Mouse (Mus musculus) cerebellum, adult 9-11 months (tissue): ENCODE measurements around the gene Ppp6r2.

Source experiments
- DNase-seq: peaks from one replicate; pipeline ENCODE4 v3.0.0; 2022

Ppp6r2 gene

DNA sequence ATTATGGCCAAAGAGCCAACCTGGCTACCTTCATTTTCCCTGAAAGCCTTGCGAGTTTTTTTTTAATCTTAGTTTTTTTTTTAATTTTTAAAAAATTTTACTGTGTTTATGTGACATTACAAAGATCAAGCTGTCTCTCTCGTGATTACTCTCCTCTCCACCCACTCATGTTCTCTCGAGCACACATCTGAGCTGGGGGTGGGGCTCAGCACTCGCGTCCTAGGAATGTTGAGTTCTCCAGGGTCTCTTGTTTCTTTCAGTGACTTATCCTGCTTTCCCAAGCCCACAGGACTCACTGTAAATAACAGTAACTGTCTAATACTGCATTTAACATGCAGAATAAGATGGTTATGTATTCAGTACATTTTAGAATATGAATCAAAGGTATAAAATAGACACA is 53.1 kb downstream of the Ppp6r2 start:
- no peak for DNase-seq

GRCm38 (mm10) chr15:89275497-89275896 is 64.1 kb downstream of the Ppp6r2 start:
- no peak for DNase-seq

- DNase-seq, result no peak
Measured at GRCm38 (mm10) chr15:89277366-89277765, 66.0 kb downstream of the Ppp6r2 start.

- DNase-seq, result no peak
Measured at GRCm38 (mm10) chr15:89282546-89282945, 71.2 kb downstream of the Ppp6r2 start.

- DNase-seq, result no peak
Measured at GRCm38 (mm10) chr15:89284094-89284493, 72.7 kb downstream of the Ppp6r2 start.

DNA sequence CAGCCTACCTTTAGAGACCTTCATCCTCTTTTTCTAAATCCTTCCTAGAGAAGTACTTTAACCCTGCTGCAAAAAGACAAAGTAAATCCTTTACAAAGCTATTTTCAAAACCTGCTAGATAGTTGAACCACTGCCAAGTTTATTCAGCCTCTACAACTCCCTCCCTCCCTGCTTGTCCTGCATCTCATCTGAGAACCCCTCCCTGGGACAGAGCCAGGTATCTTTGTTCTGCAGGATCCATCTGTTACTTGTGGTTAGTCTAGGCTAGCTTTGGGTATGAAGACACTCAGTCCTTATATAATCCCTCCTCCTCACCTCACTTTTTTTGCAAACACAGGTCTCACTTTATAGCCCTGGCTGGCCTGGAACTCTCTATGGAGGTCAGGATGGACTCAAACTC is 73.7 kb downstream of the Ppp6r2 start:
- DNase-seq, result peak; percentile 67

DNA sequence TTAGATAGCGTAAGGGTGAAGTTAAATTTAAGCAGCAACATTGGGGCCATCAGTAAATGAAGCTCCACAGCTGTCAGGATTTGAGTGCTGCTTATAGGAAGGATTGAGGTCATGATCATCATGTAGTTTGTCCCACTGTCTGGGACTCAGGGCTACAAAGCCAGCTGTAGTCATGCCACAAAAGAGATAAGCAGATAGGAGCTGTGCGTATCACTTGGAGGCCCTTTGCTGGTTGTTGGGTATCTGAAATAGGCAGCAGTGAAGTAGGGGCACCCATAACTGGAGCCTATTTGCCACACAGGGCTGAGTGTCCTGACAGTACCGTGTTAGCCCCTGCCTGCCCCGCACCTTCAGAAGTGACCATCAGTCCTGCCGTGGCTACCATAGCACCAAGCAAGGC is 74.1 kb downstream of the Ppp6r2 start:
- no peak for DNase-seq

- DNase-seq, result peak; percentile 70
Measured at GRCm38 (mm10) chr15:89286114-89286513, 74.8 kb downstream of the Ppp6r2 start.

GRCm38 (mm10) chr15:89286582-89286981 is 75.2 kb downstream of the Ppp6r2 start:
- DNase-seq, result no peak

DNA sequence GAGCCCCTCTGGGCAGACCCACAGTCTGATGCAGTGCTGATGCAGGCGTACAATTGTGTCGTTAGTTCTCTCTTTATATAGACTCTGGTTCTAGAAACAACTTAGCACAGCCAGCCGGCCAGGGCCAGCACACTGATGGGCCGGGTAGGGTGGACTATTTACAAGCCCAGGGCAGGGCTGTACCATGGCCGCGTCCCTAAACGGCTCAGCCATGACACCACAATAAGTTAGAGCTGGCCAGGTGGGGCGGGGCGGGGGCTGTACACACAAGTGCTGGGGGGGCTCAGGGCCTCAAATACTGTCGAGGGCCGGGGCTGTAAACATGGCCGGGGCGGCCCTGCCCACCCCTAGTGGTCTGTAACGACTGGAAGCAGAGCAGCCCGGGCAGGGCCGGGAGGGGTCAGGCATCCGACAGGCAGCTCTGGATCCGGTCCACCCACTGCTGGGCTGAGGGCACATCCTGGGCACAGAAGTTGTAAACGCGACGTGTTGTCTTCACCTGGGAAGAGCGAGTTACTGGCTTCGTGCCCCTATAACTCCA is 76.9 kb downstream of the Ppp6r2 start:
- DNase-seq, result no peak

GRCm38 (mm10) chr15:89289455-89289854 is 78.1 kb downstream of the Ppp6r2 start:
- DNase-seq, result no peak

- DNase-seq, result no peak
Measured at GRCm38 (mm10) chr15:89291521-89291920, 80.2 kb downstream of the Ppp6r2 start.

- DNase-seq, result no peak
Measured at GRCm38 (mm10) chr15:89292795-89293194, 81.4 kb downstream of the Ppp6r2 start.

GRCm38 (mm10) chr15:89293778-89294177 is 82.4 kb downstream of the Ppp6r2 start:
- DNase-seq, result no peak

GRCm38 (mm10) chr15:89295580-89296165 is 84.3 kb downstream of the Ppp6r2 start:
- DNase-seq, result no peak

DNA sequence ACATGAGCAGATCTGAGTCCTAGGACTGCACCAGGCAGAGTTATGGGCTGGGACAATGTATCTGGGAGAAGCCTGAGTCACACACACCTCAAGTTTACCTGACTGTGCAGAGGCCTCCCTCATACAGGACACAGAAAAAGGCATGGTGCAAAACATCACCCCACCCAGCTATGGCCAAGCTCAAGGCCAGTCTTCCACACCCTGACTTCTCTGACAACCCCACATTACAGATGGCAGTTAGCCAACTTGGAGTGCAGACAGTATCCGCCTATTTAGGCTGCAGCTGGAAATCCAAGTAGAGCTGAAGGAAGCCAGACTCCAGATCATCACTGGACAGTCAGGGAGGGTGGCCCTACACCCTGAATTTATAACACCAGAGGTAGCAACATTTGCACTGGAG is 85.1 kb downstream of the Ppp6r2 start:
- DNase-seq, result no peak

GRCm38 (mm10) chr15:89297695-89298094 is 86.3 kb downstream of the Ppp6r2 start:
- no peak for DNase-seq

GRCm38 (mm10) chr15:89300180-89300579 is 88.8 kb downstream of the Ppp6r2 start:
- DNase-seq, result no peak

DNA sequence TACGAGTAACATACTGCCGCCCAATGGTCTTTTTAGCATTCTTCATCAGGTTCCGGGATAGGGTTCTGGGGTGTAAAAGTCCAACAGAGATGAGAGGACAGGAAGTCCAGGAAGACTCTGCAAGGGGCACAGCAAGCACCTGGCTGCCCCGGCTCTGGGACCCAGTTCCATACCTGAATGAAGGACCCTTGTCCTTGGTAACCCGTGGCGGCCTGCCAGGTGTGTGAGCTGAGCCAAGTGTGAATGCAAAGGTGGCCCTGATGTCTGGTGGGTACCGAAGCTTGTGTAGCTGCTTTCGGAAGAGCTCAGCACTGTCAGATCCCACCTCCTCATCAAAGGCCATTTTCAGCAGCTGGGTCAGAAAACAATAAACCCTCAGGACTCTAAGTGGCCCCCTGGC is 89.2 kb downstream of the Ppp6r2 start:
- no peak for DNase-seq

DNA sequence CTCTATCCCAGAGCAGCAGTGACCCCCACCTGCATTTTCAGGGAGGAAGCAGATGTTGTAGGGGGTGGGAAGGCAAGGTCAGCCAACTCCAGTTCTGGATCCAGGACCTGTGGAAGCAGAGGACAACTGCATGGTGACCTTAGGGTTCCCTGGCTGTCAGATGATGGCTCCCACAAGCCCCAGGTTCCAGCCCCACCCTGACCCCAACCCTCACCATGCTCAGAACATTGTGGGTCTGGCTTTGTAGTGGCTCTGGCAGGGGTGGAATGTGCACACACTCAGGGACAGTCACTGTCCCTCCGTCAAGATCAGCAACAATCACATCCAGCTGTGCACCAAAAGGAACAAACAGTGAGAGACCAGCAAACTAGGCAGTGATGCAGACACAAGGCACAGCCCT is 94.6 kb downstream of the Ppp6r2 start:
- DNase-seq, result peak; percentile 13

- no peak for DNase-seq
Measured at GRCm38 (mm10) chr15:89307461-89307860, 96.1 kb downstream of the Ppp6r2 start.

- DNase-seq, result peak; percentile 71
Measured at GRCm38 (mm10) chr15:89308406-89309139, 97.2 kb downstream of the Ppp6r2 start.

DNA sequence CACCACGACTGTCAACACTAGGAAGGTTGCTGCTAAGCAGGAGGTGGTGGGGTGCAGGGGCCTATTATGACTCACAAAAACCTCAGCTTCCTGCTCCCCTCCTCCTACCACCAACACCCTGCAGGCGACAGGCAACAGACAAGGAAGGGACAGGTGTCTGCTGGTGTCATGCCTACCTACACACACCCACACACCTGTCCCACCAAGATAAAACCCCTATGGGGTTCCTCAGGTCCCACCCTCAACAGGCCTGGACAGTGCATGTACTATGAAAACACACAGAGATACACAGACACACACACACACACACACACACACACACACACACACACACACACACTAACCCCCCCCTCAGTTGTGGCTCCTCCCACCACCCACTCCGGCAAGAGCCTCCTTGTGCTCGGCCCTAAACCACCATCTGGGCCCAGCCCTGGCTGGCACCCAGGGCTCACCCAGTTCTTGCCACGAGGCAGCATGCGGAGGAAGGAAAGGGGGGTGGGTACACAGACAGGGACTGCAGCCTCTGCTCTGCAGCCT is 98.7 kb downstream of the Ppp6r2 start:
- DNase-seq, result peak; percentile 83

DNA sequence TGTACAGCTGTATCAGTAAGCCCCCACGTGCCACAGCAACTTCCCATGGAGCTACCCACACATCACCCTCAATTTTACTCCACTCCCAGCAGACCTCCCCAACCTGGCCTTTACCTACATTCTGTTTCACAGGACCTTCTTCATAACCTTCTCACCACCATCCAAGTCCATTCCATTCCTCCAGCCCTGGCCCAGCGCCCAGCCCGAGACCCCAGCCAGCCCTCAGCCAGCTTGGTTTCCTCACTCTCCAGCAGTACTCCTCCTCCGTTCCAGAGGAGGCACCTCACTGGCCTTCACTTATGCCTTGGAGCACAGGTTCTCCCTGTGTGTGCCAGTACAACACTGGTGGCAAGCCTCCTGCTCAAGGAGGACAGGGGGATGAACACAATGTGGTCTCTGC is 102.0 kb downstream of the Ppp6r2 start:
- DNase-seq, result peak; percentile 58
